Mouse (Mus musculus) ovary, postnatal 14 days (tissue): Measurements from ENCODE around the gene Noxa1.

Source experiments
- DNase-seq: peaks from one replicate; pipeline ENCODE4 v3.0.0; 2022; ENCODE audit warnings: low spot score

The Noxa1 gene

GRCm38 (mm10) chr2:25098005-25098615, 3.2 kb upstream of the Noxa1 start:
- no peak for DNase-seq

DNA sequence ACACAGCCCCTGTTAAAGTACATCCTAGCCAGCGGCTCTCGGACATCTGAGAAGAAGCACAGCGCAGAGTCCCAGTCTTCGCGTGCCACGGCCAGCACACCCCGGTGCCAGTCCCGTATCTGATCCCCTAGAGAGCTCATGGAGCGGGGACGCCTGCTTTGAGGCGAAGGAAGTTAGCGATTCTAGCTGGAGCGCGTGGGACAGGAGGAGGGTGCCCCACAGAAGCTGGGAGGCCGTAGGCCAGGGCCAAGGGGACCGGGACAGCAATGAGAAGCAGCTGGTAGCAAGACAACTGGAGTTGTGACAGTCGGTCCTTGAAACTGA, 202 bp downstream of the Noxa1 start:
- no peak for DNase-seq

- no peak for DNase-seq
These were observed 6.3 kb downstream of the Noxa1 start for GRCm38 (mm10) chr2:25088636-25089035.

DNA sequence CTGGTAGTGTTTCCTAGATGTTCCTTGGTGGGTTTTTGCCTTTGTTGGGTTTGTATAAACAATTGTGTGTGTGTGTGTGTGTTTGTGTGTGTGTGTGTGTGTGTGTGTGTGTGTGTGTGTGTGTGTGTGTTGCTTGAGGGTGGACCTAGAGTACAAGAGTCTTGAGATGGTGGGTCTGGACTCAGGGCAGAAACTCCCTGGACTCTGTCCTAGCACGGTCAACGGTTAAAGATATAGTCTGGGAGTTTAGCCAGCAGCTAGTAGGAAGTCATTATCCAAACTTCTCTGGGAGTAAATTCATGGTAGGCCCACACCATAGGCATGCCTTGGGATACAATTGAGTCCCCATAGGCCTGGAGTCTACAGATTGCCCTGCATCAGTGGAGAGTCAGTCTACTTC, 7.1 kb downstream of the Noxa1 start:
- no peak for DNase-seq

- DNase-seq = no peak
These were observed 9.4 kb downstream of the Noxa1 start for GRCm38 (mm10) chr2:25085571-25085970.

DNA sequence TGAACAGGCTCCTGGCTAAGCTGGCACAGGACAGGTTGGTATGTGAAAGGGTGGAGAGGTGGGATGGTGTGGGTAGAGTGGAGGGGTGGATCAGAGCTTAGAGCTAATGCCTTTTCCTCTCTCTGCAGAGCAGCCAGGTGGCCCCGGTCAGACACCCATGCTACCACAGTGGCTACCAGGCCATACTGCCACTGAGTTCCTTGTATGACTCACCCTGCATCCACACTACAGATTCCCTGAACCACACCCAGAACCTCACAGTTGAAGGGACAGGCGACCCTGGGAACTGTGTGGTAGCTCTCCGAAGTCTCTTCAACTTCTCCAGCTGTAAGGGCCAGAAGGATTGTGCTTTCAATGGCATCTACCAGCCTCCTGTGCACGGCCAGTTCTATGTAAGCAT, 11.3 kb downstream of the Noxa1 start:
- DNase-seq = no peak

- no peak for DNase-seq
These were observed 14.9 kb downstream of the Noxa1 start, which contains the start of gene Entpd8 for GRCm38 (mm10) chr2:25080076-25080475. Gene Entpd8, plus strand, starts transcription at chr2:25080304.

- no peak for DNase-seq
These were observed 16.0 kb downstream of the Noxa1 start for GRCm38 (mm10) chr2:25078967-25079366.

- DNase-seq = peak; percentile 18
These were observed 19.4 kb downstream of the Noxa1 start for GRCm38 (mm10) chr2:25075506-25075905.

- DNase-seq = no peak
These were observed 22.6 kb downstream of the Noxa1 start for GRCm38 (mm10) chr2:25072398-25072797.

DNA sequence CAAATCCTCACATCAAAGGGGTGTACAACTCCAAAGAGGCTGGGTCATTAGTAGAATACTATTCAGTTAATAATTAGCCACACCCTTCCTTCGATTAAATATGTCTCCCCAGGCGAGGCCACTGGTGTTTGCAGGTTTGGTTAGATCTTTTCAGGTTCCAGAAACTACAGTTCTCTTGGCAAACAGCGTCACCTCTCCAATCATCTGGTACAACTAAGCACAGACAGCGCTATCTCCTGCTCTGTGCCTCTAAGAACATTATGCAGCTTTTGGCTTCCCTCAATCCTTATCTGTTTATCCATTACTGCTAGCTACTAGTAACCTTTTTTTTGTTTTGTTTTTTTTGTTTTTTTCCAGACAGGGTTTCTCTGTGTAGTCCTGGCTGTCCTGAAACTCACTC, 25.4 kb downstream of the Noxa1 start:
- no peak for DNase-seq

DNA sequence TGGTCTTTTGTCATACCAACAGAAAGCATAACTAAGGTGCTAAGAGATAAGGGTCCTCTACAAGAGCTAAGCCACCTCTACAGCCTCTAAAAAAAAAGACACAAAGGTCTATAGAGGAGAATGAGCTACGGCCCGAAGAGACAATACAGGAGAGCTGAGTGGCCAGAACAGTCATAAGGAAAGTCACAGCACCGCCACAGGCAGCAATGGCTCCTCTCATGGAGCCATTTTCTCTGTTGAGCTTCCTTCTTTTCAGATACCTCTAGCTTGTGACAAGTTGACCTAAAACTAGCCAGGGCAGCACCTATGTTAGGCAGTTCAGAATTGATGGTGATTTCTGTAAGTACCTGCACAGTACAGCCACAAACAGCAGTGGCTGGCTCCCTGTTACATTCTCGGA, 28.4 kb downstream of the Noxa1 start:
- no peak for DNase-seq

DNA sequence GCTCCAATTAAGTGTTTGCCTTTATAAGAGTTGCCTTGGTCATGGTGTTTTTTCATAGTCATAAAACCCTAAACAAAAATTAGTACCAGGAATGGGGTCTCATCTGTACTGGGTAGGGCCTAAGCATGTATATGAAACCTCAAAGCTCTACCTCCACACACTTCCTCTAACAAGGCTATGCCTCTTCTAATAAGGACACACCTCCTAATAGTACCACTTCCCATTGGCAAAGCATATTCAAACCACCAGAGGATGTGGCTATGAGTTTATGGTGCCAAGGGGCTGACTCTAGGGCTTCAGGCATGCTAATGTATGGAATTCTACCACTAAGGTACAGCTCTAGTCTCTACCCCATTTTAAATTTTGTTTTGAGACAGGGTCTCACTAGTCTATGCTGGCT, 29.4 kb downstream of the Noxa1 start:
- no peak for DNase-seq

GRCm38 (mm10) chr2:25064285-25064684, 30.7 kb downstream of the Noxa1 start:
- DNase-seq = no peak

GRCm38 (mm10) chr2:25063523-25063922, 31.4 kb downstream of the Noxa1 start:
- DNase-seq = no peak

GRCm38 (mm10) chr2:25058926-25059325, 36.0 kb downstream of the Noxa1 start:
- no peak for DNase-seq

- no peak for DNase-seq
These were observed 39.4 kb downstream of the Noxa1 start for GRCm38 (mm10) chr2:25055409-25056155.

DNA sequence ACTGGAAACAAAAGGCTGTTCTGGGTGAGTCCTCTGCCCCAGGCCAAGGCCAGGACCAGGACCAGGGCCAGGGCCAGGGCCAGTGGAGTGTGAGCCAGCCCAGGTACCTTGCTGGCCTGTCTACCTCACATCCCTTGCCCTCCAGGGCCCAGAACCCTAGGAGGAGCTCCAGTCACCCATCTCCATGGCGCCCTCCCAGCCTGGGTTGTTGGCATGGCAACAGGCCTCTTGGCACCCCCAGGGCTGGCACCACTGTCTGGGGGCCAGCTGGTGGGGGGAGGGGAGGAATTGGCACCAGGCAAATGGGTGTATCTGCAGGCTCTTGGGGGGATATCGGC, 39.9 kb downstream of the Noxa1 start:
- peak; percentile 23 for DNase-seq

GRCm38 (mm10) chr2:25054221-25055067, 40.5 kb downstream of the Noxa1 start, which contains the start of gene Nsmf:
Gene Nsmf, plus strand, starts transcription at chr2:25054355.
- DNase-seq = peak; percentile 89

DNA sequence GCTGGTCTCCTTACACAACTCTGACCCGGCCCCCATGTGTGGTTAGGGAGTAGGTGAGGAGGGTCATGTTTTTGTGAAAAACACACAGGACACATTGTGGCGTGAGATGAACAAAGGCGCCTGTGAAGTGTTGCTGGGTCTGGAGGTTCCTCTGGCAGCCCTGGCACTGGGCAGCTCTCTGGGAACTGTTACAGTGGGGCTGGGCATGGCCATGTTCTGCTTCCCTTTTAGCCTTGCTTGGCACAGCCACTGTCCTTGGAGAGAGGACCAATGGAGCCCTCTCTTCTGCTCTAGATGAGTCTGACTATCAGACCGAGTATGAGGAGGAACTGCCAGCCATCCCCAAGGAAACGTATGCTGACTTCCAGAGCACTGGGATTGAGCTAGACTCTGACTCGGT, 41.8 kb downstream of the Noxa1 start:
- no peak for DNase-seq

DNA sequence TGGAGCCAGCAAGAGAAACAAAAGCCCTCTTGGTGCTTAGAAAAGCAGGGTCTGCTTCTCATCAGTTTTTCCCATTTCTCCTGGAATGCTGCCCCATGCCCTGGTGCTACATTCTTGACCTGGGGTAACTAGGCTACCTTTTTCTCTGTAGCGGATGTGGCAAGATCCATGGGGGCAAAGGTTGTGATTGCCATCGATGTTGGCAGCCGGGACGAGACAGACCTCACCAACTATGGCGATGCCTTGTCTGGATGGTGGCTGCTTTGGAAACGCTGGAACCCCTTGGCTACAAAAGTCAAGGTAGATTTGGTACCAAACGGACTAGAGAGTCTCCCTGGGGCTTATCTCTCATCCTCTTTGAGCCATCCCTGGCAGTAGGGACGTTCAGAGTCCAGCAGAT, 43.5 kb downstream of the Noxa1 start:
- DNase-seq = no peak

- DNase-seq = no peak
These were observed 44.0 kb downstream of the Noxa1 start for GRCm38 (mm10) chr2:25050921-25051320.

DNA sequence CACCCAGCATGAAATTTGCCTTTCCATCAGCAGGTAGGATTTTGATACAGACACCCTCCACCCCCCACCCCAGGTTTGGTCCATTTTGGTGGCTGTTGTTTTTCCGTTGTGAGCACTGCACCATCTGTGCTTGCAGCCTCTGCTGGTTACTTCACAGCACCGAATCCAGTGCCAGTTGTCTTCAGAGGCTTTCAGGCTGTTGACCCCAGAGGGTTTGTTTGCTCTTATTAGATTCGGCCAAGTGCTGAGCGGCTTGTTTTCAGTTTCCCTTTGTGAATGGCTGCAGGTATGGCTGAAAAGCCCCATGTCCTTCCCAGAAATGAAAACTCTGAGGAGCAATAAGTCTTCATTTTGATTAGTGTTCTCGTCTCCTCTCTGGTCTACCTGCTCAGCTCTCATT, 54.9 kb downstream of the Noxa1 start:
- no peak for DNase-seq
